ENCODE assay signal across 19 mouse cellular contexts in the genomic region with DNA sequence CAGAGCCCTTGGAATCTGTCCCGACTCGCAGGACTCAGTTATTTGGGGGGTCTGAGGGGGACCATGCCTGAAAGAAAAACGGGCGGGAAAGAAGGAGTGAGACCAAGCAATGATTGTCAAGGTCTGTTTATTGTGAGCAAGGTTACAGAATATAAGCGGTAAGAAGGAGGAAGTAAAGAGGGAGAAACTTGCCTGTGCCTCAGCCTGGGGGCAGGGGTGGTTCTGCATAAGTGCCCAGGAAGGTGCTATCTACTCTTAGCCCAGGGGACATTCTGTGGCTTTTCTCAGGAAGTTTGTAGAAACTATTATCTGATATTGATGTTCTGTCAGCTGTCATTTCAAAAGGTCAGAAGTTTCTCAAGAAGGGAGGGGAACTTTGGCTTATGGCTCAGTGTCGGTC. TPM values are rescaled to one million over a fixed set of nuclear protein-coding genes. Genes with fewer than 3 reads are reported as not detected.
DNase-seq lines count a peak whose midpoint lies in the region; TF ChIP-seq lines count a peak whose summit lies in the region.
"Not testable (repeated sequence)": the region's sequence is repeated elsewhere in the genome, so short reads cannot be mapped to it uniquely, and the experiment has no call there.
"Had no signal": no experiment of that assay in that cellular context is flagged by ENCODE, and none has a peak within 500 bp of the region (broad histone marks: within the 10 kb centered on the region; RNA-seq: fewer than 3 reads in every experiment).

No protein-coding gene starts in this region.

- not testable (repeated sequence) for TF ChIP-seq POLR2A in CH12.LX (IDR thresholded peaks at IDR 0.05; ENCODE audit: low read depth, low read length); spleen, adult 2 months (IDR thresholded peaks at IDR 0.05; ENCODE audit: low read depth, low read length)

- not testable (repeated sequence) for H3K36me3 ChIP-seq in CH12.LX (replicated peaks in 1 of 2; ENCODE audit: control insufficient read depth in 1 of 2, insufficient read depth in 1 of 2, low read length in 1 of 2); spleen, adult 2 months (ENCODE audit: control insufficient read depth, insufficient read depth, low read length); splenic B cell, adult 2 months (ENCODE audit: control insufficient read depth, insufficient read depth, low read length, poor library complexity, severe bottlenecking)

- H3K9ac ChIP-seq in CH12.LX (ENCODE audit: insufficient read depth, low read depth) = not testable (repeated sequence)

- 0 out of 2 replicates have a peak, but pooled peaks have one; percentile 34 for TF ChIP-seq EP300 in CH12.LX (IDR thresholded peaks at IDR 0.05; ENCODE audit: low read length)

- 57% methylated on average over 6 of the region's 6 CpGs for WGBS in spleen, adult 2 months

- H3K4me1 ChIP-seq in CH12.LX (ENCODE audit: control insufficient read depth in 1 of 2, insufficient read depth in 2 of 2) = peaks cover 0 to 18% of the 10 kb centered on the region in 2 experiments; a peak in 1 of 4 replicates
- H3K4me1 ChIP-seq in spleen, adult 2 months (ENCODE audit: control insufficient read depth, insufficient read depth, insufficient read length) = not testable (repeated sequence)

- in situ Hi-C loops in CH12.LX (cut with MboI; ENCODE audit: low pct_ligation_motif_present, low pct_unique_long_range_greater_than_20kb, low sequenced_read_pairs) = not testable (repeated sequence)

- DNase-seq in A20 (ENCODE audit: low read depth, low spot score) (peak; percentile 81), CH12.LX (ENCODE audit: extremely low read depth) (peak; percentile 78), MEL-GATA-1-ER (ENCODE audit: extremely low read depth, low read depth) (peak; percentile 33)
- peak; percentile 32 for DNase-seq in induced T-regulatory cell, adult 2 months (ENCODE audit: low read depth)
- DNase-seq in natural killer cell, adult 2 months (ENCODE audit: low spot score in 2 of 2) = peak; percentile 14 to 61
- DNase-seq in spleen, adult 12 weeks (ENCODE audit: low spot score) = peak; percentile 19
- peak; percentile 52 to 72 for DNase-seq in spleen, adult 2 months (ENCODE audit: low read depth in 1 of 2, low spot score in 2 of 2)
- peak; percentile 80 for DNase-seq in splenic B cell, adult 2 months (ENCODE audit: low read depth, low spot score)

- not testable (repeated sequence) for H3K27ac ChIP-seq in CH12.LX (ENCODE audit: insufficient read depth, low read depth)
- peak overlapping the region; percentile 4; the same call in 1 of the 2 replicates for H3K27ac ChIP-seq in spleen, adult 2 months (ENCODE audit: insufficient read depth, low read length)

- TF ChIP-seq RAD21 in CH12.LX (IDR thresholded peaks at IDR 0.05; ENCODE audit: low read depth, low read length) = not testable (repeated sequence)

- dilution Hi-C loops in CH12.LX (cut with MboI; ENCODE audit: extremely low pct_ligation_motif_present, extremely low pct_unique_long_range_greater_than_20kb, low sequenced_read_pairs) = not testable (repeated sequence)

- H3K4me2 ChIP-seq in CH12.LX (ENCODE audit: insufficient read depth, low read depth, poor library complexity, severe bottlenecking) = not testable (repeated sequence)

- not testable (repeated sequence) for H3K79me2 ChIP-seq in CH12.LX (replicated peaks; ENCODE audit: control insufficient read depth, extremely low read depth, insufficient read depth, poor library complexity, severe bottlenecking)

- H3K4me3 ChIP-seq in CH12.LX (replicated peaks in 1 of 3; ENCODE audit: low read depth in 2 of 3, low read length in 2 of 3, poor library complexity in 1 of 3); spleen, adult 2 months (ENCODE audit: extremely low read depth, insufficient read depth, insufficient read length): not testable (repeated sequence)

- not testable (repeated sequence) for TF ChIP-seq CTCF in CH12.LX (conservative IDR thresholded peaks at IDR 0.05 in 1 of 2, IDR thresholded peaks at IDR 0.05 in 1 of 2; ENCODE audit: low read depth in 2 of 2, low read length in 2 of 2); spleen, adult 2 months (IDR thresholded peaks at IDR 0.05; ENCODE audit: extremely low read depth, insufficient read depth, insufficient read length, insufficient replicate concordance)

- H3K9me3 ChIP-seq in CH12.LX (replicated peaks; ENCODE audit: low read length) = not testable (repeated sequence)

- H3K27me3 ChIP-seq in CH12.LX (replicated peaks); spleen, adult 2 months (ENCODE audit: control insufficient read depth, insufficient read depth, low read length); splenic B cell, adult 2 months (ENCODE audit: control insufficient read depth, insufficient read depth, low read length, poor library complexity, severe bottlenecking): not testable (repeated sequence)

TF ChIP-seq in CH12.LX, 34 proteins besides CTCF, POLR2A, EP300 and RAD21:
- TF ChIP-seq ETS1 (conservative IDR thresholded peaks at IDR 0.05; ENCODE audit: low read depth, low read length) = 0 out of 2 replicates have a peak, but pooled peaks have one; percentile 13
- TF ChIP-seq BHLHE40 (IDR thresholded peaks at IDR 0.05; ENCODE audit: low read depth, low read length) = peak; percentile 23; the same call in 1 of the 2 replicates

RNA-seq across cellular contexts. Expression of a gene that starts 16.0 kb away (rescaled TPM):
- total RNA-seq in CH12.LX (2012; rRNA removed) (not detected in 2 replicates), CH12.LX (2014; rRNA removed) (not detected in 2 replicates)
- not detected in 2 replicates for polyA plus RNA-seq in CH12.LX (2012; ENCODE audit: insufficient read length, low read depth)
- polyA plus RNA-seq in spleen, adult 2 months (2012; rRNA removed) = not detected in 2 replicates
- total RNA-seq: adrenal gland, adult 2 months; adrenal gland, postnatal 10 days; adrenal gland, postnatal 25 days; adrenal gland, postnatal 4 days; common myeloid progenitor, adult 5-6 weeks; ES-E14 had no signal
- polyA plus RNA-seq: adrenal gland, adult 2 months; brain, embryonic 14.5 days; erythroblast, embryonic 14.5 days; forebrain, embryonic 10.5 days; forebrain, embryonic 14.5 days; forebrain, embryonic 16.5 days had no signal

RNA-seq across cellular contexts. Expression of a gene that starts 32.4 kb away (rescaled TPM):
- 0.59 and 0.98 TPM in 2 replicates for total RNA-seq in CH12.LX (2012; rRNA removed)
- 0.24 and 0.26 TPM in 2 replicates for total RNA-seq in CH12.LX (2014; rRNA removed)
- 0.33 and 0.37 TPM in 2 replicates for polyA plus RNA-seq in CH12.LX (2012; ENCODE audit: insufficient read length, low read depth)
- 0.49 and 0.65 TPM in 2 replicates for polyA plus RNA-seq in spleen, adult 2 months (2012; rRNA removed)
- polyA plus RNA-seq: erythroblast, embryonic 14.5 days had no signal

RNA-seq across cellular contexts. Expression of a gene that starts 57.5 kb away (rescaled TPM):
- total RNA-seq in CH12.LX (2012; rRNA removed) = 31.9 and 39.0 TPM in 2 replicates
- total RNA-seq in CH12.LX (2014; rRNA removed) = 26.4 and 28.3 TPM in 2 replicates
- polyA plus RNA-seq in CH12.LX (2012; ENCODE audit: insufficient read length, low read depth) = 67.2 and 81.5 TPM in 2 replicates
- polyA plus RNA-seq in spleen, adult 2 months (2012; rRNA removed) = 63.8 and 73.2 TPM in 2 replicates

Comparison
In these comparisons a context has a peak if more than half of its experiments do, and no peak if none do; other contexts are left out.
1. DNase-seq: peak in every context shown above with its lines; median percentile 81 in A20; 80 in splenic B cell, adult 2 months; 78 in CH12.LX; 62 in spleen, adult 2 months; 38 in natural killer cell, adult 2 months; 33 in MEL-GATA-1-ER; 32 in induced T-regulatory cell, adult 2 months; 19 in spleen, adult 12 weeks.